Mouse (Mus musculus): ENCODE data around the gene Chrna9.

DNA sequence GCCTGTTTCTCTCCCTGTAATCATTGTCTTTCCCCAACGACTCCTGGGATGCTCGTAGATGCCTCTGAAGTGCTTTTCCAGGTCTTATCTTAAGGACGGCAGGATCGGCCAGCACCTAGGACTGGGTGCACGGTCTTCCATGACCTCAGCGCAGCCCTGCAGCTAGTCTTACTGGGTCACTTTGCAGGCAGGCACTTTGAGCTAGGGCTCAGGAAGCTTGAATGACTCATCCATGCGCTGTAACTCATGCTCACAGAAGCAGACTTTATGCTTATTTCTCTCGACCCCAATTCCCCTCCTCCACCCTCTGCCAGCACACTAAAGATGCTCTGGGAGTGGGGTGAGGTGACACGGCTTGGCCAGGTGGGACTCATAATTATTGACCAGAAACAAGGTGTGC lies 31.9 kb upstream of the Chrna9 start:
- TF ChIP-seq CTCF (IDR thresholded peaks at IDR 0.05; ENCODE audit: borderline replicate concordance, extremely low read depth, insufficient read depth, insufficient read length) (no peak), POLR2A (IDR thresholded peaks at IDR 0.05; ENCODE audit: borderline replicate concordance, extremely low read depth, insufficient read depth, insufficient read length, poor library complexity, severe bottlenecking) (no peak)
